Mouse (Mus musculus) heart, postnatal 25 days (tissue): ENCODE results near the gene Mrpl34. TPM values are rescaled to one million over a fixed set of nuclear protein-coding genes. Genes with fewer than 3 reads are reported as not detected.

Experiments used
- DNase-seq: peaks from one replicate; pipeline ENCODE4 v3.0.0; 2022; ENCODE audit warnings: low spot score
- intact Hi-C: fragments of 180-260 bp; cut with DNase I; formaldehyde crosslinking; loops from one replicate; pipeline ENCODE4 v1.15.1; 2025
- total RNA-seq, 2 experiments: library from RNA; stranded (reverse); gene quantifications; 2 replicates each; pipeline ENCODE4 v1.2.3; 2021

Mrpl34 gene
- total RNA-seq, 2 experiments from 2014 or later, result 136 to 142 TPM

- intact Hi-C loops, result no loop called here
- no peak for DNase-seq
Observed at GRCm38 (mm10) chr8:71486136-71486529, 21.4 kb downstream of the Mrpl34 start.

DNA sequence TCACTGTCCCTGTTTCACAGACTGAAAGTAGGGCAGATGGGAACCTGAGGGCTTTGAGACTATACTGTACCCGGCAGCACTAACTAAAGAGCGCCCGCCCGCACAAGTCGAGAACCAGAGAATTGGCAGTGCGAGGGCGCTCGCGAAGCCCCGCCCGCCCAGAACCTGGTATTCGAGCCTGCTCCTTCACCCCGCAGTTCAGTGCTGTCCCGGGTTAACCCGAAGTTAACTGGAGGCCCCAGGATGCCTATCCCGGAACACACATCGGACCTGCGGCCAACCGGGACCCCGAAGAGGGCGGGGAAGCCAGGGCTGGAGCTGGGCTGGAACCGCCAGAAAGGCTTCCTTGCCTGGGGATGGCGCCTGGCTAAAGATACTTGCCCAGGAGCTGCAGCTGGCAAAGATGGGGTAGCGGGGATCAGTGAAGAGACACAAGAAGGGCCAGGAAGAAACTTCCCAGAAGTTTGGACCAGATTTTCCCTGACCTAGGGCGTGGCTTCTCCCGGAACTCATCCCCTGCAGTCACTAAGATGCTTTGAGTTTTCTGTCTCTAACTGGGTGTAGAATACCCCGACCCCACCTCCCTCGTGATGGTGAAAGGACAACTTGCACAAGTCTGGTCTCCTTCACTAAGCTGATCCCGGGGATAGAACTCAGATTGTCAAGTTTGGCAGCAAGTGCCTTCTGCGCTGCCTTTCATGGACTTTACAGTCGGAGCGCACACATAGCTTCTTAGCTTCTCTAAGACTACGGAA is 23.1 kb downstream of the Mrpl34 start, which contains the start of gene Gtpbp3:
Gene Gtpbp3 (plus strand): TSS at position 413 of the 755 bp plus-strand sequence.
- DNase-seq, result peak; percentile 77
- intact Hi-C loops, result no loop called here

GRCm38 (mm10) chr8:71488454-71488853 is 23.7 kb downstream of the Mrpl34 start:
- intact Hi-C loops, result no loop called here
- peak; percentile 77 for DNase-seq

GRCm38 (mm10) chr8:71495039-71495438 is 30.3 kb downstream of the Mrpl34 start:
- intact Hi-C loops, result no loop called here
- DNase-seq, result peak; percentile 72

- DNase-seq, result no peak
- intact Hi-C loops, result loop anchor here (1.0 kb wide), 1 partner anchor 25 kb away; no protein-coding TSS in a partner anchor
Observed at GRCm38 (mm10) chr8:71495811-71496210, 31.1 kb downstream of the Mrpl34 start.

- intact Hi-C loops, result loop anchor here (1.0 kb wide), 1 partner anchor 25 kb away; no protein-coding TSS in a partner anchor
- DNase-seq, result peak; percentile 87
Observed at GRCm38 (mm10) chr8:71496481-71496880, 31.7 kb downstream of the Mrpl34 start.

- intact Hi-C loops, result no loop called here
- DNase-seq, result no peak
Observed at GRCm38 (mm10) chr8:71497077-71497645, 32.4 kb downstream of the Mrpl34 start.

- peak; percentile 31 for DNase-seq
- intact Hi-C loops, result no loop called here
Observed at GRCm38 (mm10) chr8:71497881-71498501, 33.2 kb downstream of the Mrpl34 start.

DNA sequence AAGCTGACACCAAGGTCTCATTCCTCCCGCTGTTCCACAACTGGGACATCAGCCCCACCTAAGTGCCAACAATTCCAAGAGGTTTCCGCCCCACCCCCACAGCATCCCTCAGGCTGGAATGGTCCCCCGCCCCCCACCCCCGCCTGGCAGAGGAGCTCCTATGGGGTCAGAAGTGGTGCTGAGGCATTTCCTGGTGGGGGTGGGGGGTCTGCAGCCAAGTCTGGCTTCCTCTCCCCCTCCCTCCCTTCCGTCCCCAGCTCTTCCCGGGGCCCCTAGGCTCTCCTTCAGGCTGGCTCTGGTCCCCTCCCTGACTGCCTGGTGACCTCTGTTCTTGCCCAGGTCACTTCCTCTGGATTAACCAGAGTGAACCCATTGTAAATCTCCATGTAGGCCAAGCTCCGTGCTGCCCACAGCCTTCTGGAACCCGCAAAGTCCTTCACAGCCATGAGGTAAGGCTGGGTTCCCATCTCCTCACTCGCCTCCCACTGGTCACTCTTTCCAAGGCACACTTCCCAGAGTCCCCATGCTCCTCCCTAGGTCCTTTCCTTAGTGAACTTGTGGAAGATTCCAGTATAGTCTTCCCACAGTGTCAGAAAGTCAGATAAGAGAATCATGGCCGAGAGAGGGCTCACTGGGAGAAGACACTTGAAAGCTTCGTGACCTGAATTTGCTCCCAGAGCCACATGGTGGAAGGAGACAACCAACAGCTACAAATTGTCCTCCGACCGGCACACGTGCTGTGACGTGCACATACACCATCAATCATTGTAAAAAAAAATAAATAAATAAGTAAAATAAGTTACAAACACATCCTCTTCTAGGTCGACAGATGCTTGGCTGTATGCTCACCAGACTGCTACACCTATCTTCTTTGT is 34.3 kb downstream of the Mrpl34 start:
- intact Hi-C loops, result no loop called here
- DNase-seq, result no peak

- intact Hi-C loops, result no loop called here
- DNase-seq, result no peak
Observed at GRCm38 (mm10) chr8:71504349-71504748, 39.6 kb downstream of the Mrpl34 start.

DNA sequence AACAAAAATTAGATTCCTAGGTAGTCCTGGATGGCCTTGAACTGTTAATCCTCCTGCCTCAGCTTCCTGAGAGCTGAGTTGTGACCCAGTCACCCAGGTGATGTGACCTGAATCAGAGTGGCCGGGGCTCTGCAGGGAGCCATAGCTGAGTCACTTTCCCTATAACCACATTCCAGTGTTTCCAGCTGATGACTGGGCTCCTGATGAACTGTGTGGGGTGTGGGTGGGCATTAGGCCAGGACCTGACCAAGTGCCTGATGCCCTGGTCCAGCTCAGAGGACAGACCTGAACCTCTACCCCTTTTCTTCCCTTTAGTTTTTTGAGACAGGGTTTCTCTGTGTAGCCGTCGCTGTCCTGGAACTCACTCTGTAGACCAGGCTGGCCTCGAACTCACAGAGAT is 40.6 kb downstream of the Mrpl34 start:
- intact Hi-C loops, result no loop called here
- DNase-seq, result no peak

- DNase-seq, result peak; percentile 46
- intact Hi-C loops, result no loop called here
Observed at GRCm38 (mm10) chr8:71505979-71506378, 41.2 kb downstream of the Mrpl34 start.

DNA sequence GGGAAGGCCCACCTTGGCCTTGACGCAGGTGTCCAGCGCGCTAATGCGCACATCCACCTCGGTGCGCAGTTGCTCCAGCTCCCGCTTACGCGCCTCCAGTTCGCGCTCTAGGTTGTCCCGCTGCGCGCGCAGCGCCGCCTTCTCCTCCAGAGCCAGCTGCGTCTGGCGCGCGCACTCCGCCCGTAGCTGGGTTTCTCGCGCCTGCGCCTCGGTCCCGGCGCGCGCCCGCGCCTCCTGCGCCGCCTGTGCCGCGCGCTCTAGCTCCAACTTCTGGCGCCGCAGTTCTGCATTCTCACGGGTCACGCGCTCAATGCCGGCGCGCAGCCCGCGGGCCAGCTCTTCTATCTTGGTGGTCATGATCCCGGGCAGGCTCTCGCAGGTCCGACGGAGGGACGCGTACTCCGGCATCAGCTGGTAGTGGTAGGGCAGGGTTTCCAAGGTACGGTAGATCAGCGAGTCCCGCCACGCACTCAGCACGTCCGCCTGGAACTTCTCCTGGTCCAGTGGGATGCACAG is 42.9 kb downstream of the Mrpl34 start:
- intact Hi-C loops, result no loop called here

DNA sequence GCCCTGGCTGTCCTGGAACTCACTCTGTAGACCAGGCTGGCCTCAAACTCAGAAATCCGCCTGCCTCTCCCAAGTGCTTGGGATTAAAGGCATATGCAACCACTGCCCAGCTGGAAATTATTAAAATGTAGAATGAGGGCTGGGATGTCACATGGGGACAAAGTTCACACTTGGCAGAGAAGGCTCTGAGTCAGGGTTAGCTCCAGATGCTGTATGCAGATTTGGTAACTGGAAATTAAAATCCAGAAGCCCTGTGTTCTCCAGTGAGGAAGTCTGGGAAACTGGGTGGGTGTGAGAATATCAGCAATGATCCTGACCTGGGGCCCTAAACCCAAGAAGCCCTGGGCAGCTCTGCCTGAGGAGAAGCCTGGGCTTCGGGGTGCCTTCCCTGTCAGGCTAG is 44.6 kb downstream of the Mrpl34 start:
- intact Hi-C loops, result no loop called here
- no peak for DNase-seq

More for the DNA sequence above, 42.9 kb downstream of the Mrpl34 start:
- peak; percentile 70 for DNase-seq

GRCm38 (mm10) chr8:71511644-71512043 is 46.9 kb downstream of the Mrpl34 start, which contains the start of gene Plvap:
Gene Plvap, minus strand, starts transcription at chr8:71511752.
- intact Hi-C loops, result no loop called here
- DNase-seq, result no peak

DNA sequence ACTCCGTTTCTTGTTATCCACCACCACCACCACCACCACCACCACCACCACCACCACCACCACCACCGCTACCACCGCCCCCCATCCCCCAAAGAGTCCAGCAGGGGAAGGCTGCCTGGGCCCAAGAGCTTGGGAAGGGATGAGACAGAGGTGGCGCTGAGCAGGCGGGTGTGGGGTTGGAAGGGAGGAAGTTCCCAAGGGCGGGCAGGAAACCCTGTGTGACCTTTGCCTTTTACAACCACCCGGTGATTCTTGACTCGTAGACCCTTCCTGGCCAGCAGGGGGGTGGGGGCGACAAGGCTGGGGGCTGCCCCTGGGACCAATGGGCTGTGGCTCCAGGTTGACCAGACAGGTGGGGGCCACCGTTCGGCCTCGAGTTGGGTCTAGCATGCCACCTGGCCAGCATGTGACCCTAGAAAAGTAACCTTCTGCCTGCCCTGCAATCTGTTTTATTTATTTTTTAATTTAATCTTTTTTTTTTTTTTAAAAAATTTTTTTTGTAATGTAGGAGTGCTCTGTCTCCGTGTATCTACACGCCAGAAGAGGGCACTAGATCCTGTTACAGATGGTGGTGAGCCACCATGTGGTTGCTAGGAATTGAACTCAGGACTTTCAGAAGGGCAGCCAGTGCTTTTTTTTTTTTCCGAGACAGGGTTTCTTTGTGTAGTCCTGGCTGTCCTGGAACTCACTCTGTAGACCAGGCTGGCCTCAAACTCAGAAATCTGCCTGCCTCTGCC is 48.4 kb downstream of the Mrpl34 start:
- intact Hi-C loops, result no loop called here
- no peak for DNase-seq

DNA sequence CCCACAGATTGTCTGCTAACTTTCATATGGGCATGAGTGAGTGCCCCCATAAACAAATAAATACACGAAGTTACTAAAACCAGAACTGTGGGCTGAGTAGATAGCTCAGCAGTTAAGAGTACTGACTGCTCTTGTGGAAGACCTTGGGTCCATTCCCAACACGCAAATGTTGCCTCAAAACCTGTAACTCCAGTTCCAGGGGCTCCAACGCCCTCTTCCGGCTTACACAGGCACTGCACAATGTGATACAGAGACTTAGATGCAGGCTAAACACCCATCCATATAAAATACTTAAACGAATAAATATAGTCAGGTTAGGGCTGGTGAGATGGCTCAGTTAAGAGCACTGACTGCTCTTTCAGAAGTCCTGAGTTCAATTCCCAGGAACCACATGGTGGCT is 50.3 kb downstream of the Mrpl34 start:
- DNase-seq, result no peak
- intact Hi-C loops, result no loop called here
